Mouse (Mus musculus) thymus, adult 2 months (tissue): ENCODE data around the gene Dynlrb1.

Source experiments
- CTCF ChIP-seq: fragments of 200-500 bp; IDR thresholded peaks from 2 replicates; pipeline ENCODE4 v1.5.1; 2012; ENCODE audit warnings: mild to moderate bottlenecking, control low read depth, low read length, moderate library complexity, borderline replicate concordance; ENCODE audit not compliant: control insufficient read depth, poor library complexity, insufficient read depth; ENCODE audit errors: extremely low read depth
- POLR2A ChIP-seq: fragments of 200-500 bp; IDR thresholded peaks from 2 replicates; pipeline ENCODE4 v1.6.1; 2012; ENCODE audit warnings: mild to moderate bottlenecking, low read length, control low read depth, moderate library complexity; ENCODE audit not compliant: control insufficient read depth, poor library complexity, insufficient read depth; ENCODE audit errors: extremely low read depth

DNA sequence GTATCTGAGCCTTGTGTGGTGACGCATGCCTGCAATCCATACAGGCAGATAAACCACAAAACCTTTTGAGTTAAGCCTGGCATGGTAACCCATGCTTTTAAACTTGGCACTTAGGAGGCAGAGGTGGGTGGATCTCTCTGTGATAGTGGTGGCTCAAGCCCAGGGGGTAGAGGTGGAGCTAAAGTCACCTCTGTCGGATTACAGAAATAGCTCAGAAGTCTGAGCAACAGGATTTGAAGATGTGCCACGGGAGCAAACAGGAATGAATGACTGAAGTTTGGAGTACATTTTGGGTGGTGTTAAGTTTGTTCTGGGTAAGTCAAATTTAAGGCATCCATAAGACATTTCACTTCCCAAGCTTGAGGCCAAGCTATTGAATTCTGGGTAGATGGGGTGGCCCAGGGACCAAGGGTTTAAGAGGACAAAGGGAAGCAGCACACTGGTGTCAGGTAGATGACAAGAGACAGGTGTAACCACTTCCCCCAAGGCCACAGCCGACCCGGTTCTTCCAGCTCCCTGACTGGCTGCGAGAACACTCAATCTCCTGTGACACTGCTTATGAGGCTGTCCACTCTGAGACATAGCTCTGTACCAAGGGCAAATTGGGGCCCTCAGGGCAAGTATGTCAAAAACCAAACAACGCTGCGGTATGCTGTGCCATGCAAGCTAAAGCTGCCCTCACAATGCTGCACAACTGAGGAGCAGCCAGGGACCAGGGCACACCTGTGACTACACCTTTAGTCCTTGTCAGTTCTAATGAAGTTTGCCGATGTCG lies 36.2 kb downstream of the Dynlrb1 start:
- no peak for TF ChIP-seq CTCF
- TF ChIP-seq POLR2A, result no peak
